Mouse (Mus musculus): Measurements from ENCODE around the gene Mroh7.
"Not testable (repeated sequence)": the region's sequence is repeated elsewhere in the genome, so short reads cannot be mapped to it uniquely, and the experiment has no call there.

Mroh7 gene

GRCm38 (mm10) chr4:106730814-106731213 lies at the start of gene Mroh7:
TSS of gene Mroh7 (minus strand) at chr4:106730925.
- DNase-seq (ENCODE audit: low spot score in 2 of 2), result no peak

GRCm38 (mm10) chr4:106780045-106780444 lies 49.3 kb upstream of the Mroh7 start:
- no peak for DNase-seq (ENCODE audit: low spot score in 2 of 2)

GRCm38 (mm10) chr4:106778116-106778788 lies 47.5 kb upstream of the Mroh7 start:
- DNase-seq (ENCODE audit: low spot score in 2 of 2), result peak; percentile 80 to 87

- DNase-seq (ENCODE audit: low spot score in 2 of 2), result peak; percentile 71 to 72
Measured at GRCm38 (mm10) chr4:106776998-106777397, 46.3 kb upstream of the Mroh7 start.

- not testable (repeated sequence) for DNase-seq (ENCODE audit: low spot score in 2 of 2)
Measured at GRCm38 (mm10) chr4:106775767-106776166, 45.0 kb upstream of the Mroh7 start.

- DNase-seq (ENCODE audit: low spot score in 2 of 2), result no peak
Measured at GRCm38 (mm10) chr4:106772558-106772957, 41.8 kb upstream of the Mroh7 start.

- no peak for DNase-seq (ENCODE audit: low spot score in 2 of 2)
Measured at GRCm38 (mm10) chr4:106769306-106769705, 38.6 kb upstream of the Mroh7 start.

GRCm38 (mm10) chr4:106764166-106764565 lies 33.4 kb upstream of the Mroh7 start:
- DNase-seq (ENCODE audit: low spot score in 2 of 2), result no peak

- DNase-seq (ENCODE audit: low spot score in 2 of 2), result no peak
Measured at GRCm38 (mm10) chr4:106751726-106752125, 21.0 kb upstream of the Mroh7 start.

GRCm38 (mm10) chr4:106749699-106750098 lies 19.0 kb upstream of the Mroh7 start:
- DNase-seq (ENCODE audit: low spot score in 2 of 2), result peak; percentile 67 to 85

GRCm38 (mm10) chr4:106747001-106747580 lies 16.4 kb upstream of the Mroh7 start:
- no peak for DNase-seq (ENCODE audit: low spot score in 2 of 2)

- no peak for DNase-seq (ENCODE audit: low spot score in 2 of 2)
Measured at GRCm38 (mm10) chr4:106745862-106746261, 15.1 kb upstream of the Mroh7 start.

- DNase-seq (ENCODE audit: low spot score in 2 of 2), result no peak
Measured at GRCm38 (mm10) chr4:106737904-106738303, 7.2 kb upstream of the Mroh7 start.

- DNase-seq (ENCODE audit: low spot score in 2 of 2), result not testable (repeated sequence)
Measured at GRCm38 (mm10) chr4:106736884-106737283, 6.2 kb upstream of the Mroh7 start.

- no peak for DNase-seq (ENCODE audit: low spot score in 2 of 2)
Measured at GRCm38 (mm10) chr4:106733636-106734035, 2.9 kb upstream of the Mroh7 start, which contains the start of gene Fam151a. TSS of gene Fam151a (plus strand) at chr4:106733889.

- DNase-seq (ENCODE audit: low spot score in 2 of 2), result no peak
Measured at GRCm38 (mm10) chr4:106720631-106721030, 10.1 kb downstream of the Mroh7 start.

- no peak for DNase-seq (ENCODE audit: low spot score in 2 of 2)
Measured at GRCm38 (mm10) chr4:106713622-106714021, 17.1 kb downstream of the Mroh7 start.

- peak; percentile 83 to 90 for DNase-seq (ENCODE audit: low spot score in 2 of 2)
Measured at GRCm38 (mm10) chr4:106708408-106708807, 22.3 kb downstream of the Mroh7 start.

GRCm38 (mm10) chr4:106707957-106708356 lies 22.8 kb downstream of the Mroh7 start:
- DNase-seq (ENCODE audit: low spot score in 2 of 2), result no peak

- peak in 1 of 2 experiments; percentile 24 for DNase-seq (ENCODE audit: low spot score in 2 of 2)
Measured at GRCm38 (mm10) chr4:106705096-106705665, 25.5 kb downstream of the Mroh7 start.

- peak; percentile 55 to 72 for DNase-seq (ENCODE audit: low spot score in 2 of 2)
Measured at GRCm38 (mm10) chr4:106704416-106704815, 26.3 kb downstream of the Mroh7 start.

GRCm38 (mm10) chr4:106703956-106704355 lies 26.8 kb downstream of the Mroh7 start:
- DNase-seq (ENCODE audit: low spot score in 2 of 2), result no peak

GRCm38 (mm10) chr4:106700798-106701197 lies 29.9 kb downstream of the Mroh7 start:
- DNase-seq (ENCODE audit: low spot score in 2 of 2), result peak; percentile 25 to 30
